Mouse (Mus musculus): ENCODE measurements around the gene Cd300ld. TPM values are rescaled to one million over a fixed set of nuclear protein-coding genes. Genes with fewer than 3 reads are reported as not detected.

Gene Cd300ld
- polyA plus RNA-seq, 1 experiment from 2014 or later, result 0.26 TPM

DNA sequence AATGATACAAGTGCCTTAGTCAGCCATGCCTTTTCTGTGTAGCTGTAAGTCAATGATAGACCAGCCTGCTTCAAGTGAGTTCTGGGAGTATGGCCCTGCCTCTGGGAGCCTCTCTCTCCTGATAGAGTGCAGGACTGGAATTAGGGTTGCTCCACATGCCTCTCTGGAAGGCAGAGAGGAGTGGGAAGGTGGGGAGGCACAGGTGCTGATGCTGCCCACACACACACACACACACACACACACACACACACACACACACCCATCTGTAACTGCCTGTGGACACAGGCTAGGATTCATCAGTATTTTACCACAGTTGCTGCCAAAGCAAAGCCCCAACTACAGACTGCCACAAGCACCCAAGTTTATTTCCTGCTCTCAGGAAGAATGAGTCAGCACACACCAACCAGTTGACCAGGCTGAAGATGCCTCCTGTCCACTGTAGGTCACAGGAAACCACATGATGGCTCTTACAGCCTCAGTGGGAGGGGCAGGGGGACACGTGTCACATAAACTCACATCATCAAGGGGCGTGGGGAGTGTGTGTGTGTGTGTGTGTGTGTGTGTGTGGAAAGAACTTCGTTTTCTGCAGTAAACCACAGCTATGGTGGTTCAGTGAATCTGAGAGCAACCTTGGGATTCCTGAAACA, 24.4 kb downstream of the Cd300ld start:
- no peaks in the 10 kb centered on the region for H3K36me3 ChIP-seq (ENCODE audit: control insufficient read depth, insufficient read depth)
- no peak overlapping the region for H3K27ac ChIP-seq (ENCODE audit: low read length)
- H3K4me3 ChIP-seq (ENCODE audit: low read length), result no peak overlapping the region
- H3K27me3 ChIP-seq (ENCODE audit: control insufficient read depth, insufficient read depth, low read length), result no peaks in the 10 kb centered on the region
- 22% methylated on average over 3 of the region's 3 CpGs for WGBS
- H3K9me3 ChIP-seq (replicated peaks; ENCODE audit: control insufficient read depth, low read length), result no peaks in the 10 kb centered on the region
- no peak overlapping the region for H3K9ac ChIP-seq (ENCODE audit: low read length)
- ATAC-seq (replicated peaks; ENCODE audit: extremely low read depth, insufficient read depth, low FRiP score), result no peak
- peaks cover 3% of the 10 kb centered on the region; the same call in 1 of the 2 replicates for H3K4me1 ChIP-seq (ENCODE audit: control insufficient read depth, insufficient read depth, low read length)
- H3K4me2 ChIP-seq (ENCODE audit: low read depth, low read length), result no peak overlapping the region

DNA sequence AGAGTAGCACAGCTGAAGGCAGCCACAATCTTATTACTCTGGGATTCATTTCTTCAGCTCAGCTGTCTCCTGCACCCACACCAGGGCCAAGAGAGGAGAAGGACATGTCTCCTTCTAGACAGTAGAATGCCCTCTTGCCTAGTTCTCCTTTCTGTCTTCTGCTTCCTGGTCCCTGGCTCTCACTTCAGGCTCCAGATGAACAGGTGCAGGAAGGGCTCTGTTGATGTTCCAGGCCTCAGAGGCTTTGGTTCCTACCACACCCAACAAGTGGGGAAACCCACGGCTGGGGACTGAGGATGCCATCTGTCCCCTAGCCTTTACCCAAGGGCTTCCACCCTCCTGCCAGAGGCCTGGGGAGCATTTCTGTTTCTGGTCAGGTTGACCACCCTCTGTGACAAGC, 29.4 kb downstream of the Cd300ld start:
- peaks cover under 1% of the 10 kb centered on the region; the same call in 1 of the 2 replicates for H3K4me1 ChIP-seq (ENCODE audit: control insufficient read depth, insufficient read depth, low read length)
- no peaks in the 10 kb centered on the region for H3K36me3 ChIP-seq (ENCODE audit: control insufficient read depth, insufficient read depth)
- no peak overlapping the region for H3K9ac ChIP-seq (ENCODE audit: low read length)
- WGBS, result 43% methylated on average over 1 of the region's 1 CpGs
- H3K4me3 ChIP-seq (ENCODE audit: low read length), result no peak overlapping the region
- H3K27me3 ChIP-seq (ENCODE audit: control insufficient read depth, insufficient read depth, low read length), result no peaks in the 10 kb centered on the region
- no peak for ATAC-seq (replicated peaks; ENCODE audit: extremely low read depth, insufficient read depth, low FRiP score)
- H3K4me2 ChIP-seq (ENCODE audit: low read depth, low read length), result no peak overlapping the region
- H3K9me3 ChIP-seq (replicated peaks; ENCODE audit: control insufficient read depth, low read length), result no peaks in the 10 kb centered on the region
- no peak overlapping the region for H3K27ac ChIP-seq (ENCODE audit: low read length)

- Histone ChIP-seq H3K4me1 (ENCODE audit: control insufficient read depth, insufficient read depth, low read length) (peaks cover 9% of the 10 kb centered on the region), H3K4me2 (ENCODE audit: low read depth, low read length) (no peak within 1 kb of the TSS), H3K9me3 (replicated peaks; ENCODE audit: control insufficient read depth, low read length) (no peaks in the 10 kb centered on the region), H3K27me3 (ENCODE audit: control insufficient read depth, insufficient read depth, low read length) (no peaks in the 10 kb centered on the region), H3K27ac (ENCODE audit: low read length) (no peak within 1 kb of the TSS), H3K4me3 (ENCODE audit: low read length) (no peak within 1 kb of the TSS), H3K36me3 (ENCODE audit: control insufficient read depth, insufficient read depth) (no peaks in the 10 kb centered on the region), H3K9ac (ENCODE audit: low read length) (no peak within 1 kb of the TSS)
- 25% methylated on average over 6 of the region's 6 CpGs for WGBS
- ATAC-seq (replicated peaks; ENCODE audit: extremely low read depth, insufficient read depth, low FRiP score), result no peak
Observed at GRCm38 (mm10) chr11:114934144-114934543, 55.6 kb downstream of the Cd300ld start, which contains the start of gene Cd300lb. Cd300lb (minus strand) TSS chr11:114934386.

- H3K27ac ChIP-seq (ENCODE audit: low read length), result no peak overlapping the region
- H3K4me3 ChIP-seq (ENCODE audit: low read length), result no peak overlapping the region
- 65% methylated on average over 4 of the region's 4 CpGs for WGBS
- no peak overlapping the region for H3K4me2 ChIP-seq (ENCODE audit: low read depth, low read length)
- H3K27me3 ChIP-seq (ENCODE audit: control insufficient read depth, insufficient read depth, low read length), result no peaks in the 10 kb centered on the region
- no peak overlapping the region for H3K9ac ChIP-seq (ENCODE audit: low read length)
- no peak for ATAC-seq (replicated peaks; ENCODE audit: extremely low read depth, insufficient read depth, low FRiP score)
- no peaks in the 10 kb centered on the region for H3K36me3 ChIP-seq (ENCODE audit: control insufficient read depth, insufficient read depth)
- H3K4me1 ChIP-seq (ENCODE audit: control insufficient read depth, insufficient read depth, low read length), result peaks cover 13% of the 10 kb centered on the region
- H3K9me3 ChIP-seq (replicated peaks; ENCODE audit: control insufficient read depth, low read length), result no peaks in the 10 kb centered on the region
Observed at GRCm38 (mm10) chr11:114933591-114933990, 56.1 kb downstream of the Cd300ld start.

Other genes starting within 250 kb of the Cd300ld start
- gene Kif19a, start 224.5 kb downstream of the Cd300ld start, polyA plus RNA-seq (2015; fragmentation: Nextera tagmentation; extraction: Ambion mirVana), result 0.16 and 0.25 TPM in 2 replicates
- gene Btbd17, start 194.0 kb downstream of the Cd300ld start, polyA plus RNA-seq (2015; fragmentation: Nextera tagmentation; extraction: Ambion mirVana), result not detected in 2 replicates
- not detected in 2 replicates for gene Gpr142, start 191.0 kb downstream of the Cd300ld start, polyA plus RNA-seq (2015; fragmentation: Nextera tagmentation; extraction: Ambion mirVana)
- 14.5 and 15.4 TPM in 2 replicates for gene Gprc5c, start 138.8 kb downstream of the Cd300ld start, polyA plus RNA-seq (2015; fragmentation: Nextera tagmentation; extraction: Ambion mirVana)
- 1.2 and 1.4 TPM in 2 replicates for gene Cd300a, start 99.9 kb downstream of the Cd300ld start, polyA plus RNA-seq (2015; fragmentation: Nextera tagmentation; extraction: Ambion mirVana)
- 0.59 and 0.70 TPM in 2 replicates for gene Cd300lb, start 55.5 kb downstream of the Cd300ld start, polyA plus RNA-seq (2015; fragmentation: Nextera tagmentation; extraction: Ambion mirVana)
- not detected in 2 replicates for gene Cd300c, start 20.8 kb downstream of the Cd300ld start, polyA plus RNA-seq (2015; fragmentation: Nextera tagmentation; extraction: Ambion mirVana)
- 1.5 and 2.3 TPM in 2 replicates for gene Cd300c2, start 12.0 kb upstream of the Cd300ld start, polyA plus RNA-seq (2015; fragmentation: Nextera tagmentation; extraction: Ambion mirVana)
- not detected in 2 replicates for gene Cd300ld2, start 26.3 kb upstream of the Cd300ld start, polyA plus RNA-seq (2015; fragmentation: Nextera tagmentation; extraction: Ambion mirVana)
- gene Cd300ld4, start 37.1 kb upstream of the Cd300ld start, polyA plus RNA-seq (2015; fragmentation: Nextera tagmentation; extraction: Ambion mirVana), result not detected in 2 replicates
- gene Cd300ld5, start 47.8 kb upstream of the Cd300ld start, polyA plus RNA-seq (2015; fragmentation: Nextera tagmentation; extraction: Ambion mirVana), result not detected in 2 replicates
- gene Cd300ld3, start 58.5 kb upstream of the Cd300ld start, polyA plus RNA-seq (2015; fragmentation: Nextera tagmentation; extraction: Ambion mirVana), result not detected in 2 replicates
- gene Cd300e, start 72.3 kb upstream of the Cd300ld start, polyA plus RNA-seq (2015; fragmentation: Nextera tagmentation; extraction: Ambion mirVana), result not detected in 2 replicates
- gene Rab37, start 101.5 kb upstream of the Cd300ld start, polyA plus RNA-seq (2015; fragmentation: Nextera tagmentation; extraction: Ambion mirVana), result 1.8 and 3.7 TPM in 2 replicates
- gene Cd300lf, start 144.1 kb upstream of the Cd300ld start, polyA plus RNA-seq (2015; fragmentation: Nextera tagmentation; extraction: Ambion mirVana), result 0.72 and 0.87 TPM in 2 replicates
- 34.2 and 51.7 TPM in 2 replicates for gene Slc9a3r1, start 173.4 kb upstream of the Cd300ld start, polyA plus RNA-seq (2015; fragmentation: Nextera tagmentation; extraction: Ambion mirVana)
- 6.6 and 7.1 TPM in 2 replicates for gene Tmem104, start 197.6 kb upstream of the Cd300ld start, polyA plus RNA-seq (2015; fragmentation: Nextera tagmentation; extraction: Ambion mirVana)
- gene Nat9, start 197.9 kb upstream of the Cd300ld start, polyA plus RNA-seq (2015; fragmentation: Nextera tagmentation; extraction: Ambion mirVana), result 18.6 and 20.8 TPM in 2 replicates

All from heart, embryonic 16.5 days (tissue).